Mouse (Mus musculus) C2C12 (cell line): ENCODE measurements around the gene Serpina5.
A peak's percentile ranks its signal among the peaks of the same experiment; 100 is the strongest.

Experiments
- CEBPB ChIP-seq: IDR thresholded peaks from one replicate; pipeline ENCODE4 v1.6.1; 2011; ENCODE audit warnings: low read depth, mild to moderate bottlenecking, control low read depth, moderate library complexity
- CTCF ChIP-seq: IDR thresholded peaks from one replicate; pipeline ENCODE4 v1.5.1; 2011; ENCODE audit not compliant: control insufficient read depth, insufficient read depth, insufficient read length
- FOSL1 ChIP-seq: IDR thresholded peaks from one replicate; pipeline ENCODE4 v1.8.0; 2011; ENCODE audit warnings: mild to moderate bottlenecking, low read length; ENCODE audit not compliant: poor library complexity, insufficient read depth, severe bottlenecking
- MAX ChIP-seq: IDR thresholded peaks from one replicate; pipeline ENCODE4 v1.6.1; 2011; ENCODE audit warnings: mild to moderate bottlenecking, control low read depth
- MYOG ChIP-seq: IDR thresholded peaks from one replicate; pipeline ENCODE4 v1.6.1; 2011; ENCODE audit not compliant: control insufficient read depth, insufficient read length; ENCODE audit errors: extremely low read depth
- USF1 ChIP-seq: IDR thresholded peaks from one replicate; pipeline ENCODE4 v1.6.1; 2011; ENCODE audit warnings: low read depth, mild to moderate bottlenecking, control low read depth, moderate library complexity

- TF ChIP-seq CTCF (no peak), USF1 (peak; percentile 73), MYOG (no peak), MAX (peak; percentile 95), CEBPB (peak; percentile 24), FOSL1 (no peak)
Measured at GRCm38 (mm10) chr12:104055755-104056154, 45.2 kb upstream of the Serpina5 start.
